Mouse (Mus musculus): ENCODE measurements around the gene Fam209. TPM values are rescaled to one million over a fixed set of nuclear protein-coding genes. Genes with fewer than 3 reads are reported as not detected.

The Fam209 gene
- polyA plus RNA-seq, 1 experiment from 2014 or later, result not detected

GRCm38 (mm10) chr2:172477350-172477749 is 5.0 kb downstream of the Fam209 start:
- H3K36me3 ChIP-seq, result no peaks in the 10 kb centered on the region
- H3K27ac ChIP-seq, result no peak overlapping the region
- no peak for ATAC-seq (ENCODE audit: low read depth)
- no peak overlapping the region for H3K4me3 ChIP-seq (replicated peaks)
- 0 out of 2 replicates have a peak, but pooled peaks cover 6% of the 10 kb centered on the region for H3K4me1 ChIP-seq (replicated peaks)
- 46% methylated on average over 3 of the region's 3 CpGs for WGBS (ENCODE audit: insufficient replicate concordance)
- DNase-seq, result no peak
- H3K9me3 ChIP-seq (replicated peaks), result no peaks in the 10 kb centered on the region
- no peak overlapping the region for H3K4me2 ChIP-seq
- no peak overlapping the region for H3K9ac ChIP-seq
- no peaks in the 10 kb centered on the region for H3K27me3 ChIP-seq

- H3K4me1 ChIP-seq (replicated peaks), result 0 out of 2 replicates have a peak, but pooled peaks cover 6% of the 10 kb centered on the region
- no peak overlapping the region for H3K27ac ChIP-seq
- no peak overlapping the region for H3K4me3 ChIP-seq (replicated peaks)
- DNase-seq (no peak), ATAC-seq (ENCODE audit: low read depth) (no peak)
- H3K27me3 ChIP-seq, result no peaks in the 10 kb centered on the region
- H3K9me3 ChIP-seq (replicated peaks), result no peaks in the 10 kb centered on the region
- H3K9ac ChIP-seq, result no peak overlapping the region
- H3K4me2 ChIP-seq, result no peak overlapping the region
- H3K36me3 ChIP-seq, result no peaks in the 10 kb centered on the region
- WGBS (ENCODE audit: insufficient replicate concordance), result 4% methylated on average over 2 of the region's 2 CpGs
Observed at GRCm38 (mm10) chr2:172477860-172478259, 5.5 kb downstream of the Fam209 start.

GRCm38 (mm10) chr2:172480296-172480695 is 8.0 kb downstream of the Fam209 start:
- H3K9ac ChIP-seq, result no peak overlapping the region
- H3K27ac ChIP-seq, result no peak overlapping the region
- H3K4me2 ChIP-seq, result no peak overlapping the region
- no peaks in the 10 kb centered on the region for H3K27me3 ChIP-seq
- H3K4me3 ChIP-seq (replicated peaks), result no peak overlapping the region
- 0 out of 2 replicates have a peak, but pooled peaks cover 6% of the 10 kb centered on the region for H3K4me1 ChIP-seq (replicated peaks)
- 48% methylated on average over 7 of the region's 7 CpGs for WGBS (ENCODE audit: insufficient replicate concordance)
- no peak for ATAC-seq (ENCODE audit: low read depth)
- no peaks in the 10 kb centered on the region for H3K9me3 ChIP-seq (replicated peaks)
- H3K36me3 ChIP-seq, result no peaks in the 10 kb centered on the region
- DNase-seq, result no peak

- ATAC-seq (ENCODE audit: low read depth) (no peak), DNase-seq (no peak)
- WGBS (ENCODE audit: insufficient replicate concordance), result 52% methylated on average over 16 of the region's 16 CpGs
- Histone ChIP-seq H3K27ac (no peak overlapping the region), H3K9me3 (replicated peaks) (no peaks in the 10 kb centered on the region), H3K4me2 (no peak overlapping the region), H3K4me1 (replicated peaks) (0 out of 2 replicates have a peak, but pooled peaks cover 3% of the 10 kb centered on the region), H3K9ac (no peak overlapping the region), H3K27me3 (no peaks in the 10 kb centered on the region), H3K4me3 (replicated peaks) (no peak overlapping the region), H3K36me3 (no peaks in the 10 kb centered on the region)
Observed at GRCm38 (mm10) chr2:172481654-172482385, 9.5 kb downstream of the Fam209 start.

- Histone ChIP-seq H3K36me3 (no peaks in the 10 kb centered on the region), H3K4me2 (no peak overlapping the region), H3K4me1 (replicated peaks) (no peaks in the 10 kb centered on the region), H3K9ac (no peak overlapping the region), H3K4me3 (replicated peaks) (no peak overlapping the region), H3K9me3 (replicated peaks) (no peaks in the 10 kb centered on the region), H3K27ac (no peak overlapping the region), H3K27me3 (no peaks in the 10 kb centered on the region)
- 73% methylated on average over 14 of the region's 14 CpGs for WGBS (ENCODE audit: insufficient replicate concordance)
- no peak for ATAC-seq (ENCODE audit: low read depth)
- no peak for DNase-seq
Observed at GRCm38 (mm10) chr2:172483766-172484413, 11.6 kb downstream of the Fam209 start.

- 53% methylated on average over 12 of the region's 12 CpGs for WGBS (ENCODE audit: insufficient replicate concordance)
Observed at GRCm38 (mm10) chr2:172484696-172485370, 12.5 kb downstream of the Fam209 start.

GRCm38 (mm10) chr2:172496736-172497345 is 24.5 kb downstream of the Fam209 start:
- no peaks in the 10 kb centered on the region for H3K27me3 ChIP-seq
- H3K4me3 ChIP-seq (replicated peaks), result no peak overlapping the region
- 60% methylated on average over 8 of the region's 8 CpGs for WGBS (ENCODE audit: insufficient replicate concordance)
- H3K36me3 ChIP-seq, result no peaks in the 10 kb centered on the region
- H3K9me3 ChIP-seq (replicated peaks), result no peaks in the 10 kb centered on the region
- peaks cover 8% of the 10 kb centered on the region for H3K4me1 ChIP-seq (replicated peaks)
- H3K4me2 ChIP-seq, result no peak overlapping the region
- DNase-seq (no peak), ATAC-seq (ENCODE audit: low read depth) (no peak)
- no peak overlapping the region for H3K9ac ChIP-seq
- H3K27ac ChIP-seq, result no peak overlapping the region

More at GRCm38 (mm10) chr2:172484696-172485370, 12.5 kb downstream of the Fam209 start:
- Histone ChIP-seq H3K27me3 (no peaks in the 10 kb centered on the region), H3K36me3 (no peaks in the 10 kb centered on the region), H3K4me2 (no peak overlapping the region), H3K9ac (no peak overlapping the region), H3K4me3 (replicated peaks) (no peak overlapping the region), H3K9me3 (replicated peaks) (no peaks in the 10 kb centered on the region), H3K27ac (no peak overlapping the region), H3K4me1 (replicated peaks) (no peaks in the 10 kb centered on the region)
- ATAC-seq (ENCODE audit: low read depth) (no peak), DNase-seq (no peak)

- H3K27ac ChIP-seq, result no peak overlapping the region
- H3K4me2 ChIP-seq, result no peak overlapping the region
- DNase-seq (no peak), ATAC-seq (ENCODE audit: low read depth) (no peak)
- no peak overlapping the region for H3K4me3 ChIP-seq (replicated peaks)
- H3K4me1 ChIP-seq (replicated peaks), result peaks cover 8% of the 10 kb centered on the region
- no peaks in the 10 kb centered on the region for H3K27me3 ChIP-seq
- no peaks in the 10 kb centered on the region for H3K9me3 ChIP-seq (replicated peaks)
- WGBS (ENCODE audit: insufficient replicate concordance), result 49% methylated on average over 3 of the region's 3 CpGs
- no peaks in the 10 kb centered on the region for H3K36me3 ChIP-seq
- no peak overlapping the region for H3K9ac ChIP-seq
Observed at GRCm38 (mm10) chr2:172498823-172499222, 26.5 kb downstream of the Fam209 start.

GRCm38 (mm10) chr2:172500752-172501316 is 28.5 kb downstream of the Fam209 start:
- Histone ChIP-seq H3K27me3 (no peaks in the 10 kb centered on the region), H3K4me2 (no peak overlapping the region), H3K9ac (no peak overlapping the region), H3K4me1 (replicated peaks) (peaks cover 8% of the 10 kb centered on the region), H3K4me3 (replicated peaks) (no peak overlapping the region), H3K9me3 (replicated peaks) (no peaks in the 10 kb centered on the region), H3K36me3 (no peaks in the 10 kb centered on the region), H3K27ac (no peak overlapping the region)
- peak; percentile 83 for ATAC-seq (ENCODE audit: low read depth)
- DNase-seq, result no peak
- 13% methylated on average over 7 of the region's 7 CpGs for WGBS (ENCODE audit: insufficient replicate concordance)

- ATAC-seq (ENCODE audit: low read depth), result no peak
- 1% methylated on average over 4 of the region's 4 CpGs for WGBS (ENCODE audit: insufficient replicate concordance)
- H3K4me2 ChIP-seq, result no peak overlapping the region
Observed at GRCm38 (mm10) chr2:172501341-172501740, 29.0 kb downstream of the Fam209 start.

GRCm38 (mm10) chr2:172502168-172502567 is 29.8 kb downstream of the Fam209 start:
- ATAC-seq (ENCODE audit: low read depth) (no peak), DNase-seq (no peak)
- Histone ChIP-seq H3K27ac (no peak overlapping the region), H3K9me3 (replicated peaks) (no peaks in the 10 kb centered on the region), H3K4me2 (no peak overlapping the region), H3K4me3 (replicated peaks) (no peak overlapping the region), H3K27me3 (no peaks in the 10 kb centered on the region), H3K4me1 (replicated peaks) (peaks cover 8% of the 10 kb centered on the region), H3K9ac (no peak overlapping the region), H3K36me3 (no peaks in the 10 kb centered on the region)
- 70% methylated on average over 14 of the region's 14 CpGs for WGBS (ENCODE audit: insufficient replicate concordance)

More at GRCm38 (mm10) chr2:172501341-172501740, 29.0 kb downstream of the Fam209 start:
- Histone ChIP-seq H3K4me3 (replicated peaks) (no peak overlapping the region), H3K9me3 (replicated peaks) (no peaks in the 10 kb centered on the region), H3K36me3 (no peaks in the 10 kb centered on the region), H3K9ac (no peak overlapping the region), H3K27ac (no peak overlapping the region), H3K4me1 (replicated peaks) (peaks cover 8% of the 10 kb centered on the region), H3K27me3 (no peaks in the 10 kb centered on the region)
- no peak for DNase-seq

All from liver, embryonic 13.5 days (tissue).